Mouse (Mus musculus): ENCODE measurements around the gene Snx11.
A peak's percentile ranks its signal among the peaks of the same experiment; 100 is the strongest.
"Not testable (repeated sequence)": the region's sequence is repeated elsewhere in the genome, so short reads cannot be mapped to it uniquely, and the experiment has no call there.

Snx11 gene

GRCm38 (mm10) chr11:96776968-96777962 is at the start of gene Snx11:
TSS of gene Snx11 (minus strand) at chr11:96777559.
- peak; percentile 99 for DNase-seq (ENCODE audit: low spot score)

GRCm38 (mm10) chr11:96826481-96826880 is 49.1 kb upstream of the Snx11 start:
- no peak for DNase-seq (ENCODE audit: low spot score)

GRCm38 (mm10) chr11:96824783-96825495 is 47.6 kb upstream of the Snx11 start:
- no peak for DNase-seq (ENCODE audit: low spot score)

- DNase-seq (ENCODE audit: low spot score): peak; percentile 94
These were observed 46.8 kb upstream of the Snx11 start for GRCm38 (mm10) chr11:96823880-96824782.

- no peak for DNase-seq (ENCODE audit: low spot score)
These were observed 46.1 kb upstream of the Snx11 start for GRCm38 (mm10) chr11:96823471-96823837.

GRCm38 (mm10) chr11:96822675-96823470 is 45.5 kb upstream of the Snx11 start:
- no peak for DNase-seq (ENCODE audit: low spot score)

- no peak for DNase-seq (ENCODE audit: low spot score)
These were observed 44.6 kb upstream of the Snx11 start for GRCm38 (mm10) chr11:96821956-96822355.

- DNase-seq (ENCODE audit: low spot score): no peak
These were observed 40.9 kb upstream of the Snx11 start for GRCm38 (mm10) chr11:96818128-96818710.

- no peak for DNase-seq (ENCODE audit: low spot score)
These were observed 39.6 kb upstream of the Snx11 start for GRCm38 (mm10) chr11:96816979-96817378.

GRCm38 (mm10) chr11:96816494-96816893 is 39.1 kb upstream of the Snx11 start:
- DNase-seq (ENCODE audit: low spot score): no peak

GRCm38 (mm10) chr11:96815895-96816294 is 38.5 kb upstream of the Snx11 start:
- DNase-seq (ENCODE audit: low spot score): no peak

GRCm38 (mm10) chr11:96814443-96814842 is 37.1 kb upstream of the Snx11 start:
- DNase-seq (ENCODE audit: low spot score): no peak

GRCm38 (mm10) chr11:96813920-96814319 is 36.6 kb upstream of the Snx11 start:
- no peak for DNase-seq (ENCODE audit: low spot score)

- no peak for DNase-seq (ENCODE audit: low spot score)
These were observed 36.1 kb upstream of the Snx11 start for GRCm38 (mm10) chr11:96813455-96813854.

- DNase-seq (ENCODE audit: low spot score): not testable (repeated sequence)
These were observed 33.8 kb upstream of the Snx11 start for GRCm38 (mm10) chr11:96811188-96811587.

GRCm38 (mm10) chr11:96809562-96810235 is 32.3 kb upstream of the Snx11 start:
- no peak for DNase-seq (ENCODE audit: low spot score)

- no peak for DNase-seq (ENCODE audit: low spot score)
These were observed 30.7 kb upstream of the Snx11 start for GRCm38 (mm10) chr11:96808066-96808465.

GRCm38 (mm10) chr11:96805606-96806005 is 28.2 kb upstream of the Snx11 start:
- no peak for DNase-seq (ENCODE audit: low spot score)

- DNase-seq (ENCODE audit: low spot score): no peak
These were observed 22.2 kb upstream of the Snx11 start for GRCm38 (mm10) chr11:96799511-96799910.

GRCm38 (mm10) chr11:96796586-96796985 is 19.2 kb upstream of the Snx11 start:
- no peak for DNase-seq (ENCODE audit: low spot score)
